Mouse (Mus musculus) kidney, adult 2 months (tissue): ENCODE measurements around the gene Msx3.

Source experiments
- CTCF ChIP-seq: fragments of 200-500 bp; conservative IDR thresholded peaks from 2 replicates; pipeline ENCODE4 v1.5.1; 2011; ENCODE audit warnings: low read depth, mild to moderate bottlenecking, control low read depth, low read length, moderate library complexity, mixed read lengths; ENCODE audit not compliant: insufficient read depth, insufficient read length
- POLR2A ChIP-seq: fragments of 200-500 bp; IDR thresholded peaks from one replicate; pipeline ENCODE4 v1.6.1; 2011; ENCODE audit warnings: low read depth, low read length, control low read depth

GRCm38 (mm10) chr7:140048361-140049114 lies at the start of gene Msx3:
- TF ChIP-seq POLR2A (no peak), CTCF (no peak)
